Mouse (Mus musculus) heart, postnatal 0 days (tissue): Measurements from ENCODE around the gene Wbp2.

Experiments
- CTCF ChIP-seq: IDR thresholded peaks from 2 replicates; pipeline ENCODE4 v1.5.1; 2016; ENCODE audit warnings: antibody characterized with exemption, control low read depth, low read depth
- EP300 ChIP-seq: IDR thresholded peaks from 2 replicates; pipeline ENCODE4 v1.6.1; 2016; ENCODE audit warnings: antibody characterized with exemption, low read depth

DNA sequence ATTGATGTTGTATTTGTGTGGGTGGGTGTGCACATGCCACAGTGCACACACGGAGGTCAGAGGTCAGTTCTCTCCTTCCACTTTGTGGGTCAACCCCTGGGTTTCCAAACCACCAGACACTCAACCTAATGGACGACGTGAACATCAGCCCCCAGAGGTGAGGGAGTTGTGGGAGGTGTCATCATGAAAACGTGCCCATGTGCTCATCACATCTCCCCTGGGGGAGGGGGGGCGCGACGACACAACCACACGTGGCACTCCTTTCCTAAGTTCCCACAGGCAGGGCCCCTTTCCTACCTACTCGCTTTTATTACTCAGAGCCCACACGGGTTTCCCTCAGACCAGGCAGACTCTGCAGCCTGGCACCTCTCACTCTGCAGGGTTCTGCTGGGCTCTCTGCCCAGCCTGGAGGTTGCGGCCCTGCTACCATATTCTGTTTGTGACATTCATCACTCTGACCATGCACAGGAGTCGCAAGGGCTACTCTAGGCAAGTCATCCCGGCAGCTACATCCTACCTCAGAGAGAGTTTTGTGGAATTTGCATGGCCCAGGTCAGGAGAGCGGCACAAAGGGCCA lies 3.6 kb downstream of the Wbp2 start:
- TF ChIP-seq CTCF (no peak), EP300 (no peak)
